Mouse (Mus musculus) c-Kit-negative CD71-positive TER-119-positive erythroid progenitor cells, embryonic 14.5 days (primary cell): ENCODE measurements at regions not wholly inside any gene's neighbourhood (a gene's known extent, or its start where the extent isn't known, plus 50 kb on each side); places are given as distances from the start of the nearest gene placed in this dataset.

Experiments used
- DNase-seq: peaks from one replicate; pipeline ENCODE4 v3.0.0-alpha.2; 2013; ENCODE audit warnings: low read depth, low spot score

DNA sequence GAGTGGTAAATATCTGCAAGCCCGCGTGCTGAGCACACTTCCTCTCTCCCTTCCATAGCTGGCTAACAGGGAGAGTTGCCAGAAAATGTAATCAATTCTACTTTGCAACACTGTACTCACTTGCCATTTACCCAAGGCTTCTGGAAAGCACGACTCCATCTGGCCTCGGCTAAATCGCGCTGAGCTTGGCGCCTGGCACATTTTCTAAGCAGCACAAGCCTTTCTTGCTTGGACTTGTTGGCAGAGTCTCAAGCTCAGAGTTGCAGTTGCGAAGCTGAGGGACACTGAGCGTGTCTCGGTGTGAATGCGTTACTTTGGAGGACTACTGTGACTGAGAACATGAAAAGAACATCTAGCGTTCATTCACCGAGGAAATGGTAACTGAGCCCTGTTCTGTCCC is 164.9 kb upstream of the Lmcd1 start:
- no peak for DNase-seq

DNA sequence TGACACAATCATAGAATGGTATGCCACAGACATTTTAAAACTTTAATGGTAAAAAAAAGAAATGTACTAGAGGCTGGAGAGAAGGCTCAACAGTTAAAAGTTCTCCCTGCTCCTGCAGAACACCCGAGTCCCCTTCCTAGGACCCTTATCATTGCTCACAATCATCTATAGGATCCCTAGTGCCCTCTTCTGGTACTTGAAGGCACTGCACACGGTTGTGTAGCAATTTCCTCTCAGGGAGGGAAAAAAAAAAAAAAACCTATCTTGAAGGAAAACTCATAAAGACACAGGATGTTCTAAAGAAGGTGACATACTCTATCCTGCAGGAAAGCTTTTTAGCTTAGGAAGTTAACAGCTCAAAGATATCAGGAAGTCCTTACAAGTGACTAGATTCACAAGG is 154.4 kb upstream of the Lmcd1 start:
- no peak for DNase-seq

DNA sequence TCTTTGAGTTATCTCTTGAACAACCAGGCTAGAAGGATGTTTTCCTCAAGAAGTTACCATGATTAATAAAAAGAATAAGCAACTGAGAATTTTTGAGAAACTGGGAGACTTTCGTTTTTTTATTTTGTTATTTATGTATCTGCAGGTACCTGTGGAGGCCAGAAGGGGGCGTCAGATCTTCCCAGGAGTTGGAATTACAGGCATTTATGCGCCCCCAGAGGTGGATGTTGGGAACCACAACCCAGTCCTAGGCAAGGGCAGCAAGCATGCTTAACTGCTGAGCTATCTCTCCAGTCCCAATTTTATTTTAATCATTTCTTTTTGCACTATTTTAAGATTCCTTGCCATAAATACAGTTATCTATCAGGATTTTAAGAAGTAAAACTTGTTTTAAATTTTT is 140.0 kb upstream of the Lmcd1 start:
- DNase-seq = no peak

DNA sequence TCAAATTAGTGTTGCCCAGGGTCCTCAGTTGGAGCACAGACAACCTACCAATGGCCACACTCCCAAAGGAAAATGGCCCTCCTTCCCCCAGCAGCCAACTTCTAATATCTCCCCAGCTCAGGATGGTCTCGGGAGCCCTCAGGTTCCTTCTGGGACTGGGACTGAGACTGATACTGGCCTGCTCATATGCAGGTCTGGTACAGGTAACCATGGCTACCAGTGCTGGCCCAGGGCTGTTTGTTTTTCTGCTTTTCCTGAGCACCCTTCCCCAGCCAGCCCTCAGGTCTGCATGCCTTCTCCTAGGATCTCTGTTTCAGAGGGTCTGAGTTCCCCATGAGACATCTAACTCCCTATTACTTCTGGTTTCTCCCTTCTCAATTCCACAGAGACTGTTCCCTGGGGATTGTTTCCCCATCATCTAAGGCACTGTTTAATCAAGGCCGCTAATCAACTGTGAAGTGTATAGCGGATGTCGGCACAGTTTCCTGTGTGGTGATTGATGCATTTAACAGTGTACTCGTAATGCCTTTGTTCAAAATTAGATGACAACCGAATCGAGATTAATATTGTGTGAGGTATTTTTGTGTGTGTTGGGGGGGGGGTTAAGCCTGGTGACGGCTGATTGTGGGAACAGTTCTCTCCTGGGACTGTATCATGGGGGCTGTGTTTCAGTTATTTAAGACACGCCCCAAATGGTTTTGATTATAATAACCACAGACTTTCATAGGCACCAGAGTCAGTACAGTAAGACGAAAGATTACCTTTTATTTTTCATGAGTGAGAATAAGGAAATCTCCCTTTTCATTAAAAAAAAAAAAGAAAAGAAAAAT is 120.8 kb upstream of the Lmcd1 start:
- DNase-seq = no peak

DNA sequence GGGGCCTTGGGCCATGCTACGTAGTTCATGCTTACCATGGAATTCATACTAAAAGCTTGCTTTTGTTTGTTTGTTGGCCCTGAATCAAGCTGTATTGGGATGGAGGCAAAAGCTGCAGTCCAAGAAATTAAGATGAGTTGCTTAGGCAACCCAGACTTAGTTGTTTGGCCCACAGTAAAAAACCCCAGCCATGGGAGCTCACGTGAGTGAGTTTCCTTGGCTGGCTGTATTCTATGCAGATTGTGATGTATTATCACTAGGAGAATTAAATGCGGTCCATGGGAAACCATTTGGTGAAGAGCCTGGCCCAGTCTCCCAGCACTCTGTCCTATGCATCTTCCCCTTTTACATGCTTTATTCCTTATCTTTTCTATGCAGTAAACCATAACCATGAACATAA is 106.1 kb upstream of the Lmcd1 start:
- DNase-seq = no peak

DNA sequence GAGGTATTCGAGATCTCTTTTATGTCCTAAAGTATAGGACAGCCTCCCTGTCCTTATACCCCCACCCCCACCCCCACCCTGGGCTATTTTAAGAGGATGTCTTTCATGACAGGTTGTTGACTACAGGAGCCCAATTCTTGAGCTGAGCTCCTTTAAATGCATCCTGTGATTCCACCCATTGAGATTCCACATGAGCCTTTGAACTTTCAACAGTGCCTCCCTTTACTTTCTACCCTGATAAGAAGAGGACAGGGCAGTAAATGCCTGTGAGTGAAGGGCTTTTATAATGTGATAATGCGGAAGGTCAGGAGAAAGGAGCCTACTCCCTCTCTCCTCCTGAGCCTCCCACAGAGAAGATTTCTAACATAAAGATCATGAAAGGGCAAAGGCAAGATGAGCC is 97.2 kb upstream of the Lmcd1 start:
- DNase-seq = no peak

DNA sequence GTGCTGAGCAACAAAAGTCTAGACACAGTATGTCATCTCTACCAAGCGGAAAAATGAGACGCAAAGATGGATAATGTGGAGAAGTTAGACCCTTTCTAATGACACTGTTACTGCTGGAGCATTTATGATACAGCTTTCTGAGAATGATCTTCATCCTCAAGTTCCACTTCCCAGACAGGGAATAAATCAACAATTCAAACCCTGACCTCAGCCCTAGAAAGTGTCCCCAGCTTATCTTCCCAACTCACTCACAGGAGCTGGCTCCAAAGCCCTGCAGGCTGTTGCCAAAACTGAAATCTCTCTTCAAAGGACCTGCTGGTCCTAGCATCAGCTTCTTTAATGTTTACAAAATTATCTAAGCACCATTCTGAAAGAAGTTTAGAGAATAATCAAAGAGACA is 85.9 kb upstream of the Lmcd1 start:
- DNase-seq = no peak

DNA sequence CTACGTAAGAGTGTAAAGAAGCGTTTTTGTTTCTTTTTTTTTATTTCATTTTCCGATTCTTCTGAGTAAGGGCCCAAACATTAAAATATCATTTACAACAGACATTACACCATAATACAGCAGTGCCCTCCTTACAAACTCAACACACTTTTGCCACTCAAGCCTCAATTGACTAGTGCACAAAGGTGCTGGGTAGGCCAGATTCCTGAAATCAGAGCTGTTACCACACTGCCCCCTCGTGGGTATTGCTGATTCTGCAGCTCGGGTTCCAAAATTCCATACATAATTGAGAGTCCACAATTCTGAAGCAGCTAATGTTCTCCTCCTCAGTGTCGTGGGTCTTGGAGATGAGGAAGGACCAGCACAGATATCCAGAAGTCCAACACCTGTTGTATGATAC is 82.5 kb upstream of the Lmcd1 start:
- DNase-seq = no peak

DNA sequence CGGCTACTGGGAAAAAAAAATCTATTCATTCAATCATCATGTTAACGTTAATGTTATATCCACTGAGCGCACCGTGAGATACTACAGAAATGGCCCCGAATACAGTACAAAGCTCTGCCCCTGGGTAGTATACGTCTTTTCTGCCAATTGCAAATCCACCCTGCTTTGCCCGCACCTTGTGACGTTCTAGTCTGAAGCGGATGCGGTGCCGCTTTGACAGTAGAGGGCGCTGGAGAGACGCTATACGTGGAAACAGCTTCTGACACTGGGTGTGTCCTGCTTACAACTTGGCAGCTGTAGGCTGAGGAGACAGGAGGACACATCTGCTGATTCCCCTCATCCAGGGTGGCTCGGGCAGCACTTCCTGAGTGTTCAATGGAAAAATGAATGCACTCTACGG is 76.1 kb upstream of the Lmcd1 start:
- peak; percentile 8 for DNase-seq

DNA sequence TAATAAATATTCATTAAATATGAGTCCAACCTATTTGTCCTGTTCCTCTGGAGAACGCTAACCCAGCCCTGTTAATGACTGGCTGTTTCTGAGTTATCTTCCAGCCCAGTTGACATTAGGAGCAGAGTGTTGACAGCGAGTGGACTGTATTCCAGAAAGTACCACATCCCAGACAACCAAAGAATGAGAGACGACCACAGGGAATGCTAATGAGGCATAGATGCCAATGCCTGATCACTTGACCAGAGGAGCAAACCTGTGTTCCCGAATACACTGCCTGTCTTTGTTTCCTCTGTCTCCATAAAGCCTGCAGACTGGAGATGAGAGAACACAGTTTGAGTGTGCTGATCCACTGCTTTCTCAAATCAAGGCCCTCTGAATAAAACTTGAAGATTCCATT is 74.3 kb upstream of the Lmcd1 start:
- no peak for DNase-seq

DNA sequence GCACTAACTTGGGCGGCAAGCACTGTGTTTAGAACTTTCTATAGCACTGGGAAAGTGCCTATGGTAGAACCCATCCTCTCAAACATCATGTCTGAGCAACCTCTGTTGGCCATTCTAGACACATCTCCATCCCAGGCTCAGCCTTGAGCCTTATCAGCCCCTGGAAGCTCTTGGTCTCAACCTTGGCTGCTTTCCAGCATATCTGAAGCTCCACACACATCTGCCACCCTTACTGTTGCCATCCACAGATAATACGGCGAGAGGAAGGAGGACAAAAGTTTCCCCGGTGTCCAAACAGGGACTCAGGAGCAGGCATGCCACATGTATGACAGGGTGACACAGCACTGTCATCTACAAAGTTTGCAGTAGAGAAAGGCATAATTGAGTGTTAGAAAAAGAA is 71.4 kb upstream of the Lmcd1 start:
- no peak for DNase-seq

DNA sequence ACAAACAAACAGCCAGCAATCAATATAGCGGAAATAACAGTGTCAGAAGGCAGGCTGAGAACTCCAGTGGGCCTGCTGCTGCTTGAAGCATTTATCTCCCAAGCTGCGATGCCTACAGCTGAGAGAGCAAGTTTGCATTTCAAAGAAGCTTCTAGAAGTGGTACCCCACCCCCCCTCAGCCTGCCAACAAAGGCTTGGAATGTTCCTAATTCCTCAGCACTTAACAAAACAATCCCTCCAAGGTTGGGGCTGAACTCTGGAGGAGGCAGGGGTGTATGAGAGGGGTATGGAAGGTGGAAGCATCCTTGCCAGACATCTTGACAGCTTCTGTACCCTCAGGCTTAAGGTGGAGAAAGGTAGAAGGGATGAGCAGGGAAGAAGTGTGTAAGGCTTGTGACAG is 70.2 kb upstream of the Lmcd1 start:
- DNase-seq = no peak

DNA sequence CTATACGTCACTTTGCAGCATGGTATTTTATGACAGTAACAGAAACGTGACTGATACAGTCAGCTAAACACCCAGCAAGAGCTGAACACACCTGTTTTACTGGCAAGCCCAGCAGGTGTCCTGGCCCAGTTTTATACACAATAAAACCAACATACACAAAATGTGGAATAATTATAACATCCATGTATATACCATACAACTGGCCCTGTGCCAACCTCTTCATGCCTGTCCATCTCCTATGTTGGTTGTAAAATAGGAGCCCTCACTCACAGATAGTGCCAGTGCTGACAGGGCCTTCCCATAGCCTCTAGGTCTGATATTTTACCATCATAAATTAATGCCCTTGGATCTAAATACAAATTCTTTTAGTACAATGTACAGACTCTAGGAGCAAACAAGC is 68.6 kb upstream of the Lmcd1 start:
- DNase-seq = no peak

DNA sequence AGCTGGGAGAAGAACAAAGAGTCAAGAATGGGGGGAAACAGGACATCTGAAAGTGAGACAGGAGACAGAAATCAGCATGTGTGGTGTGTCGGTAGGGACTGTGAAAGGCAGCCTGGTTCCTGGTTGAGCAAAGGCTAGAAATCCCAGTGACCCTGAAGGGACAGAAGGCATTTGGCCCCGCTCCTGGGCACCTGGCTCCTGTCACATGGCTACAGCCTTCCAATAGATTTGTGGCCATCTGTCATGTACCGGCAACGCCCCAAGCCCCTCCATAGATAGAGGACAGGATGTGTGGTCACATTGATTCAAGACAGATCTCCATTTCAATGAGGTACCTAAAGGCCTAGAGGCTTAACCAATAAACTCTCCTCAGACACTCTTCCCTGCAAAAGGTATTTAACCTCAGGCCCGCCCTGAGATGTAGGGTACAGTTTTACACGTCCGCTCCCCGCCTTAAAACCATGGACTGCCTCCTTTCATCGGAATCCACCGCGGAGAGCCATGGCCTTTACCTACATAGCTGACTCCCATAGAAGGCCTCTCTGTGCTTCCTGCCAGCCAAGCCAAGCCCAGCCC is 68.0 kb upstream of the Lmcd1 start:
- no peak for DNase-seq

DNA sequence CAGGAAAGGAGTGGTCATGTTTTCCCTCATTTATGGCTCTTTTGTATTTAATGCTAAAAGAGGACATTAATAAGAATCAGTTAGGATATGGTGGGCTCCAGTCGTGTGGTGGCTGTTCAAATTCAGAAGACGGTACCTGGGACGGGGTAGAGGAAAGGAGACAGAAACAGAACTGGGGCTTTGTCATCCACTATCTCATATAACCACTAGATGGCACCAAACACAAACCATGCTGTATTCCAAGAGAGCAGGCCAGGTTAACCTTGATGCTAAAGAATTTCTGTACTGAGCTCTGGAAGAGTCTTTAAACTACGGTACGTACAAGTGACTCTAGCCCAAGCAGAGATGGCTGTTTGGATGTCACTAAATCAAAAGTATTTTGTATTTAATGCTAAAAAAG is 66.3 kb upstream of the Lmcd1 start:
- DNase-seq = no peak

DNA sequence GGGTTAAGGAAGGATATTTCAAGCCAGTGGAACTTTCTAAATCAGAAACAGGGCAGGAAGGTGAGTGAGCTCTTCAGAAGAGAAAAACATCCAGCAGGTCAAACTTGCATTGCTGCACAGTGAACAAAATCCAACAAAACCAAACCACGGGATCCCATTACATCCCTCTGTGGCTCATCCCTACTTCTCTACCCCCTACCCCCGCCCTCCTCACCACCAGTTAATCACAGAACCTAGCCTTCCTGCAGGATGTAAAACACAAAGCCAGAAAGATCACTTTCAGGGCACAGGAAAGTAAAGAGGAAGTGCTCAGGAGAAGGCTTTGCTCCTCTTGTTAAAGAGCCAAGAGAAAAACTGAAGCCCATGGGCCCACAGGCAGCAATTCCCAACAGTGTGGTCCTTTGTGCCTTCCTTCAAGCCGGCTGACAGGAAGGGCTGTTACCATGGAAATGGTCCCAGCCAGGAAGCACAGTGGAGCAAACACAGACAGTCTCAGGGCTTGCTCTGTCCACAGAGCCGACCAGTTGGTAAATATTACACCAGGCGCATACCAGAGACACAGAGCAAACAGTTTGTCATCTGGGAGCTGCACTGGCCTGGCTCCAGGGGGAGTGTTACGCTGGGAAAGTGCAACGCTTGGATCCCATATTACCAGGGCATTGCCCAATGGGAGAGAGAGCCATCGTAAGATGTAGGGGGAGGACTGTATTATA is 63.2 kb upstream of the Lmcd1 start:
- no peak for DNase-seq

DNA sequence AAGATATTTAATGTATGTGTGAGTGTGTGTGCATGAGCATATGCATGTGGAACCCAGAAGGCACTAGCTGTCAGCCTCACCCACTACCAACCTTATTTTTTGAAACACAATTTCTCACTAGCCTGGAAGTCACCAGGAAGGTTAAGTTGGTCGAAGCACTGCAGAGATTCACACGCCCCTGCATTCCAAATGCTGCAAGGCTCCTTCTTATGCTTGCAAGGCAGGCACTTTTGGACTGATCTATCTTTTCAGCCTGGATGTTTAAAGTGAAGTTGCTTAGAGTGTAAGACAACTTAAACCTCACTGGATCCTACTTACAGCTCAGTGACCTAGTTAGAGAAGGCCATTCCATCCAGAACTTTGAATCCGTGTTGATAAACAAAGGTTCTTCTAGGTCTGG is 56.7 kb upstream of the Lmcd1 start:
- no peak for DNase-seq

DNA sequence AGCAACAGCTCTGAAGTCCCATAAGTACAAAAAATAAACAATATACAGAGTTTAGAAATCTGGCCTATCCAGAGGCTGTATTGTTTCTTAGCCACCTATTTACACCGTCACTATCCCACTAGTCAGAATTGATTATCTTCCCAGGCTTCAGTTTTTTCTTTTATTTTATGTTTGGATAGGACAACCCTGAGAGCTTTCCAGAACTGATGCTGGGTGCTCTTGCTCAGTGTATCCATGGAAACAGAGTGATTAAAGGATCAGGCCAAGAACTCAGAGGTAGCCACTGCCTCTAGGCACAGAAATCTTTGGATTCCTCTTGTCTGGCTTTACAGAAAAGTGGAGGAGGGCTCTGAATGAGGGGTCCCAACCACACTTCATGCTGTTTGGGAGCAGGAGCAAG is 55.3 kb upstream of the Lmcd1 start:
- DNase-seq = no peak

DNA sequence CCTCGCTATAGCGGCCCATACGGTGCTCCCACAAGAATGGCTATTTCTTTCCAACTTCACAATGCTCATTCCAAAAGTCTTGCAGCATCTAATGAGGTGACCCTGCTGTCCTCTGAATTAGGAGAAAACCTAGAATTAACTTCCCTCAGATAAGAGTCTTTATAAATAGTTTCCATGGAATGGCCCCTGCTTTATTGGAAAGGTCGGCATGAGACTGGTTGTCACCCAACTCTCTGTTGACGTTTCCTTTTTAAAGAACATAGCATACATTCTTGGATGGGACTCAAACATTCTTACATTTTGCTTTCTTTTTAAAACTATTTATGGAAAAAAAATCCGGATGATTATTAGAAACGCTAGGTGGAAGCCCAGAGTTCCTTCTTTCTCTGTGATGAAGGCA is 53.9 kb upstream of the Lmcd1 start:
- no peak for DNase-seq

DNA sequence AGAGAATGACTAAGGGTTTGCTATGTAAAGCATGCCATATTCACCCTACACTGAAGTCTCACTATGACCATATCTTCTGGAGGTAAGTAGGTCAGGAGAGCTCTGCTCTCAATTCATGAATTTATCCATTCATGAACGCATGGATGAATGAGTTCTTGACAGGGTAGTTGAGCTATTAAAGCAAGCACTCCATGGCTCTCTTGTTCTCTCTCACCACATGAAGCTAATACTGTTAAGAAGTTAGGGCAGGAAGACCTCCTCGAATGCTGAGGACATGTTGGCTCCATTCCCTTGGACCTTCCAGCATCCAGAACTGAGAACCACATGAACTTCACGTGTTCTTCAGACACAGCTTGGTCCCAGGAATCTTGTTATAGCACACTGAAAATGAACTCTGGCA is 53.4 kb upstream of the Lmcd1 start:
- no peak for DNase-seq

DNA sequence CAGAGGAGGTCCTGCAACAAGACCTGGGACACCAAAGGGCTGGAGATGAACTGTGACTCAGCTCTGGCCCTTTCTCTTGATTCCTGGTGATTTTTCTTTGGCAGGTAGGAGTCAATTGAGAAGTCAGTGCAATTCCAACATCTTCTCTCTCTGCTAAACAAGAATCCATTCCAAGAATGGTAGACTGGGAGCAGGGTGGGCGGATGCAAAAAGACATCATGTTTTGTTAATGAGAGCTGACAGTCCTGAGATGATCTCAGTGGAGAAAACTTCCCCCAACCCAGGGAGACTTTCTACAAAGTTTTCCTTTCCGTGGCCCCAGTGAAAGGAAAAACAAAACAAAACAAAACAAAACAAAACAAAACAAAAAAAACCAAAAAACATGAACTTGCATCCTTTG is 52.2 kb upstream of the Lmcd1 start:
- no peak for DNase-seq

DNA sequence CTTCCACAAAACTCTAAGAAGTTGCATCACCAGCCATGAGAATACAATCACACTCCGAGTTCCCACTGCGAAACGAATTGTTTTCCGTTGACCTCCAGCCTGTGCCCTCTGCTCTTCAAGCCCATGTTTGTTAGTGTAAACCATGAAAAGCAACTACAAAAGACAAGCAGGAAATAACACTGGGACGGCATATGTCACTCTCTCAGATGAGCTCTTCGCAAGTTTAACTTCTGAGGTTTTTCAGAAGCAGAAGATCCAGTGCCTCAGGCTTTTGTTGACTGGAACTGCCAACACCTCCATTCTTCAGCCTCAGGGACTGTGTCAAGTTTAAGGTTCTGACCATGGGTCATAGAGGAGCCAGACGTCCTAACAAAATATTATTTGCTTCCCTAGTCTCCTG is 50.2 kb upstream of the Lmcd1 start:
- DNase-seq = no peak
